Mouse (Mus musculus) WW6 (cell line): Measurements from ENCODE around the gene Mboat2.
A peak's percentile ranks its signal among the peaks of the same experiment; 100 is the strongest.

Experiments
- DNase-seq: peaks from one replicate; pipeline ENCODE4 v3.0.0-alpha.2; 2013; ENCODE audit warnings: low read depth, low spot score

Mboat2 gene

GRCm38 (mm10) chr12:24947065-24947464 is 116.4 kb downstream of the Mboat2 start:
- DNase-seq, result no peak

- no peak for DNase-seq
Measured at GRCm38 (mm10) chr12:24948344-24948743, 117.7 kb downstream of the Mboat2 start.

GRCm38 (mm10) chr12:24950376-24951046 is 119.8 kb downstream of the Mboat2 start:
- DNase-seq, result no peak

- peak; percentile 33 for DNase-seq
Measured at GRCm38 (mm10) chr12:24952147-24952546, 121.5 kb downstream of the Mboat2 start.

GRCm38 (mm10) chr12:24955137-24955536 is 124.5 kb downstream of the Mboat2 start:
- DNase-seq, result no peak

GRCm38 (mm10) chr12:24958526-24958925 is 127.8 kb downstream of the Mboat2 start:
- no peak for DNase-seq

GRCm38 (mm10) chr12:24961821-24962220 is 131.1 kb downstream of the Mboat2 start:
- no peak for DNase-seq

GRCm38 (mm10) chr12:24962362-24962967 is 131.8 kb downstream of the Mboat2 start:
- no peak for DNase-seq

- no peak for DNase-seq
Measured at GRCm38 (mm10) chr12:24963393-24964022, 132.8 kb downstream of the Mboat2 start.

- DNase-seq, result no peak
Measured at GRCm38 (mm10) chr12:24965406-24965805, 134.7 kb downstream of the Mboat2 start.

GRCm38 (mm10) chr12:24966046-24966445 is 135.4 kb downstream of the Mboat2 start:
- DNase-seq, result no peak

GRCm38 (mm10) chr12:24971490-24972200 is 141.0 kb downstream of the Mboat2 start:
- no peak for DNase-seq

GRCm38 (mm10) chr12:24972371-24973350 is 142.0 kb downstream of the Mboat2 start:
- no peak for DNase-seq

GRCm38 (mm10) chr12:24973586-24973985 is 142.9 kb downstream of the Mboat2 start:
- no peak for DNase-seq

GRCm38 (mm10) chr12:24974446-24975114 is 143.9 kb downstream of the Mboat2 start, which contains the start of gene Kidins220:
Gene Kidins220, plus strand, starts transcription at chr12:24974925.
- DNase-seq, result peak; percentile 83

- DNase-seq, result peak; percentile 24
Measured at GRCm38 (mm10) chr12:24975115-24975733, 144.5 kb downstream of the Mboat2 start.

- DNase-seq, result no peak
Measured at GRCm38 (mm10) chr12:24985226-24985625, 154.5 kb downstream of the Mboat2 start.

- DNase-seq, result no peak
Measured at GRCm38 (mm10) chr12:24995350-24995749, 164.7 kb downstream of the Mboat2 start.

- no peak for DNase-seq
Measured at GRCm38 (mm10) chr12:25005350-25005749, 174.7 kb downstream of the Mboat2 start.

GRCm38 (mm10) chr12:25009957-25010356 is 179.3 kb downstream of the Mboat2 start:
- no peak for DNase-seq
